Mouse (Mus musculus) CD4-positive, CD25-positive, alpha-beta regulatory T cell, adult 2 months (primary cell): ENCODE data around the gene Bach2.
A peak's percentile ranks its signal among the peaks of the same experiment; 100 is the strongest.

ENCODE experiments used
- DNase-seq: peaks from one replicate; pipeline ENCODE4 v3.0.0-alpha.2; 2012; ENCODE audit warnings: low read depth, low spot score

Bach2 gene

GRCm38 (mm10) chr4:32522013-32522412 lies 283.4 kb downstream of the Bach2 start:
- DNase-seq = no peak

- no peak for DNase-seq
These were observed 285.7 kb downstream of the Bach2 start for GRCm38 (mm10) chr4:32524282-32524681.

- DNase-seq = no peak
These were observed 286.4 kb downstream of the Bach2 start for GRCm38 (mm10) chr4:32525000-32525399.

GRCm38 (mm10) chr4:32526228-32526836 lies 287.7 kb downstream of the Bach2 start:
- DNase-seq = no peak

GRCm38 (mm10) chr4:32529443-32529995 lies 290.9 kb downstream of the Bach2 start:
- DNase-seq = no peak

- no peak for DNase-seq
These were observed 291.9 kb downstream of the Bach2 start for GRCm38 (mm10) chr4:32530421-32530920.

- DNase-seq = no peak
These were observed 292.6 kb downstream of the Bach2 start for GRCm38 (mm10) chr4:32530921-32531846.

GRCm38 (mm10) chr4:32532079-32532478 lies 293.5 kb downstream of the Bach2 start:
- no peak for DNase-seq

- no peak for DNase-seq
These were observed 295.1 kb downstream of the Bach2 start for GRCm38 (mm10) chr4:32533735-32534134.

- DNase-seq = no peak
These were observed 297.0 kb downstream of the Bach2 start for GRCm38 (mm10) chr4:32535626-32536025.

- DNase-seq = no peak
These were observed 298.4 kb downstream of the Bach2 start for GRCm38 (mm10) chr4:32536870-32537508.

GRCm38 (mm10) chr4:32538088-32538487 lies 299.5 kb downstream of the Bach2 start:
- DNase-seq = peak; percentile 58

GRCm38 (mm10) chr4:32538488-32538887 lies 299.9 kb downstream of the Bach2 start:
- DNase-seq = no peak

- no peak for DNase-seq
These were observed 300.4 kb downstream of the Bach2 start for GRCm38 (mm10) chr4:32538987-32539386.

- no peak for DNase-seq
These were observed 306.4 kb downstream of the Bach2 start for GRCm38 (mm10) chr4:32544821-32545545.

- DNase-seq = no peak
These were observed 306.9 kb downstream of the Bach2 start for GRCm38 (mm10) chr4:32545548-32545947.

- DNase-seq = no peak
These were observed 310.5 kb downstream of the Bach2 start for GRCm38 (mm10) chr4:32549150-32549549.

GRCm38 (mm10) chr4:32551337-32551736 lies 312.7 kb downstream of the Bach2 start:
- peak; percentile 56 for DNase-seq

GRCm38 (mm10) chr4:32555506-32555905 lies 316.9 kb downstream of the Bach2 start:
- DNase-seq = no peak

GRCm38 (mm10) chr4:32560246-32560645 lies 321.6 kb downstream of the Bach2 start:
- peak; percentile 82 for DNase-seq
